Mouse (Mus musculus): ENCODE data around the gene Ascl4.
A peak's percentile ranks its signal among the peaks of the same experiment; 100 is the strongest.

Ascl4 gene

DNA sequence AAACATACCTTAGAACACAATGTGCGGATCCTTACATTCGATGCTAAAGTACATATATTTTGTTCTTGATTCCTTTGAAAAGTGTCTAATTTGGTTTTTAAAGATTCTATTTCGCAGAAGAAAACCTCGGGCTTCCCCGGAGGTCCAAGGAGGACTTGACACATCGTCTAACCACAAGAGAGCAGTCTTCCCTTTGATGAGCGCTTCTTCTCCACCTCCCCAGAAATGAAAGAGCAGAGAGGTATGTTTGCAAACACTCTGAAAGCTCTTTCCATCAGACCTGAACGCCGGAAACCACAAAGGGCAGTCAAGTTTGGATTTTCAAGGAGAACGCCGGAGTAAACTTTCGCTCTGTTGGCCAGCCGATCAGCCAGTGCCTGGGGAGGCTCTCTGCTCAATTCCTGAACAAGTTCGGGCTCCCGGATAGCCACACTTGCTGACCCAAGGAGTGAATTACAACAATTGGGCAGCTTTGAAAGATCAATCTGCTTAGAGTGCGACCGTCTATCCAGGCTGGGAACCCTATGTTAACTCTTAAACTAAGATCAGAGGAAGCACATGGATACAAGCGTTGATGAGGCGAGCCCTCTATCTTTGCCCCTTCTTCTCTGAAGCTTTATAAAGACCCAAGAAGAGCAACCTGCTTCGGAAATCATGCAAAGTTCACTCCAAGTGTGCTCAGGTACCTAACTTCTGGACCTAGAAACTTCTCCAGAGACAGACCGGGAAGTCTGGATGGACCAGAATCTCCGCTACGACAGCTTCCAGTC is at the start of gene Ascl4:
Gene Ascl4, plus strand, starts transcription at position 6 of the 770 bp plus-strand sequence.
- DNase-seq (ENCODE audit: low spot score) = no peak

- no peak for DNase-seq (ENCODE audit: low spot score)
These were observed 47.5 kb upstream of the Ascl4 start for GRCm38 (mm10) chr10:85879886-85880486.

DNA sequence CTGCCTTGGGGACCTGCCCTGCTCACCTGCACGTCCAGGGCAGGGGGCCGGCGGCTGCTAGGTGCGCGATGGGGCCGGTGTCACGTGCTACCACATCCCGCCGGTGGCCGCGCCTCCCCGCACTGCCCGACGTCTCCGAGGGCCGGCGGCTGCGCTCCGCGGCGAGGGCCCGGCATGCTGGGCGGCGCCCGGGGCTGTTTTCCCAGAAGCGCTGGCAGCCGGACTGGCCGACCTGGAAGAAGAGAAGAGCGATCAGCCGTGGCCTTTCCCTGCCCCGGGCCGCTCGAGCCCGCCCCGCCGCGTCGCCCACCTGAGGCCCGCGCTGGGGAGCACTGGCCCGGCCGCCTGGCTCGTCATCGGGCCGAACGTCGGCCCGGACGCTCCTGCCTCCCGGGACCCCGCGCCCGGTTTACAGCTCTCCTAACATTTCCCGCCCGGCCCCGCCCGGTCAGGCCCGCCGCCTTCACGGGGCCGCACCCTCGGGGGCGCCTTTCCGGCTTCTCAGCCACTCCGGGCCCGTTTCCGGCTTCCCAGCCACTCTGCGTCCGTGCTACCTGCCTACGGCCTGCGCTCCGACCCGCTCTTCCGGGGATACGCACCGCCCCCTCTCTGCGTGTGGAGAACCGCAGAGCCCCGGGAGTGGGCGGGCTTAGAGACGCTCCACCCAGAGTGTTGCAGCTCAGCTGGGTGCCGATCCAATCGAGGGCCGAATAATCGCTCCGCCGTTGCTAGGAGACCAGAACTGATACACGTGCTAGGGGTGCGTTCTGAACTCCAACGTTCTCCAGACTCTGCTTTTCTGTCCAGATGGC is 10.8 kb upstream of the Ascl4 start, which contains the start of gene Prdm4:
Gene Prdm4, minus strand, starts transcription at position 645 of the 812 bp plus-strand sequence.
- peak; percentile 97 for DNase-seq (ENCODE audit: low spot score)

DNA sequence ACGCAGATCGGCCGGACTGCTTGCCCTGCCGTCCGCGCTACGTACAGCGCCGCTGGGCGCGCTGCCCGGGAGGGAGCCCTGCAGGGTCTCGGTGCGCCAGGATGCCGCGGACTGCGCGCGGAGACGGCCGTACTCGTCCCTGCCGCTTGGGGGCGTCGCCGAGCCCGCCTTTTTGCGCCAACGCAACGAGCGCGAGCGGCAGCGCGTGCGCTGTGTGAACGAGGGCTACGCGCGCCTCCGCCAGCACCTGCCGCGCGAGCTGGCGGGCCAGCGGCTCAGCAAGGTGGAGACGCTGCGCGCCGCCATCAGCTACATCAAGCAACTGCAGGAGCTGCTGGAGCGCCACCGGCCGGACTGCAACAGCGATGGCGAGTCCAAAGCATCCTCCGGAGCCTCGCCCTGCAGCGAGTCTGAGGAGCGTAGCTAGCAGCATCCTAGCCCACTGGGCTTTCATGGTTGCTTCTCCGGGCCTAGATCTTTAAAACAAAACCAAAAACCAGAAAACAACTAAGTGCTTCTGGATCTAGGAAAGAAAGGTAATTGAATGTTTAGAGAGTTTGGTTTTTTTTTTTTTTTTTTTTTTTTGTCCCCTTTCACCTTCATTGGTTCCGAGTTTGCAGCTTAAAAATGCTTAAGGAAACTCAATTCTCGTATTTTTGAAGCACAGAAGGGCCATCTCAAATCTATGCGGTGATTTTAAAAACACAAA is 1.2 kb downstream of the Ascl4 start:
- DNase-seq (ENCODE audit: low spot score) = peak; percentile 52

DNA sequence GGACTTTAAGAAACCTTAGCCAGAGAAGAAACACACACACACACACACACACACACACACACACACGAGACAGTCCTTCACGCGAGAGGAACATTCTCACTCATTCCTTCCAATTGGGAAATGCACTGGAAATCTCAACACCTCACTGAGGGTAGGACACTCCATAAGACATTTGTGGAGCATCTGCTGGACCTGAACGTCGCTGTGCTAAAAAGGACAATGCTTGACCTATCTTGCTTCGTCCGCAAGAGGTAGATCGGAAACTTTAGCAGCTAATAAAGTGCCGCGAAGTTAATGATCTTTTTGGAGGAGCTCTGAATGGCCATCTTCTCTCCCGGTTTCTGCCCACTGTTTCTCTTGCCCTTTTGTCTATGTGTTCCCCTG is 1.7 kb downstream of the Ascl4 start:
- DNase-seq (ENCODE audit: low spot score) = no peak

DNA sequence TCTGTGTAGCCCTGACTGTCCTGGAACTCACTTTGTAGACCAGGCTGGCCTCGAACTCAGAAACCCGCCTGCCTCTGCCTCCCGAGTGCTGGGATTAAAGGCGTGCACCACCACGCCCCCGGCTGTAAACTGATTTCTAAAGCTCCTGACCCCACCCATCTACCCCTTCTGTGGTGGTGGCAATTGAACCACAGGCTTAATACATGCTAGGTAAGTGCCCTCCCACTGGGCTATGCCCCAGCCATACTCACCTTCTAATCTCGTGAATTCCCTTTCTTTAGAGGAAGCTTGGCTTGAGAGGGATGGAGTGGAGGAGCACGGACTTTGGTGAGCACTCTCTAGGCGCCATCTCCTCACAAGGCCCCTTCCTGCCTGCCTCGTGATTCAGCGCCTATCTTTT is 2.5 kb downstream of the Ascl4 start:
- no peak for DNase-seq (ENCODE audit: low spot score)

- DNase-seq (ENCODE audit: low spot score) = no peak
These were observed 8.9 kb downstream of the Ascl4 start for GRCm38 (mm10) chr10:85936280-85936965.

DNA sequence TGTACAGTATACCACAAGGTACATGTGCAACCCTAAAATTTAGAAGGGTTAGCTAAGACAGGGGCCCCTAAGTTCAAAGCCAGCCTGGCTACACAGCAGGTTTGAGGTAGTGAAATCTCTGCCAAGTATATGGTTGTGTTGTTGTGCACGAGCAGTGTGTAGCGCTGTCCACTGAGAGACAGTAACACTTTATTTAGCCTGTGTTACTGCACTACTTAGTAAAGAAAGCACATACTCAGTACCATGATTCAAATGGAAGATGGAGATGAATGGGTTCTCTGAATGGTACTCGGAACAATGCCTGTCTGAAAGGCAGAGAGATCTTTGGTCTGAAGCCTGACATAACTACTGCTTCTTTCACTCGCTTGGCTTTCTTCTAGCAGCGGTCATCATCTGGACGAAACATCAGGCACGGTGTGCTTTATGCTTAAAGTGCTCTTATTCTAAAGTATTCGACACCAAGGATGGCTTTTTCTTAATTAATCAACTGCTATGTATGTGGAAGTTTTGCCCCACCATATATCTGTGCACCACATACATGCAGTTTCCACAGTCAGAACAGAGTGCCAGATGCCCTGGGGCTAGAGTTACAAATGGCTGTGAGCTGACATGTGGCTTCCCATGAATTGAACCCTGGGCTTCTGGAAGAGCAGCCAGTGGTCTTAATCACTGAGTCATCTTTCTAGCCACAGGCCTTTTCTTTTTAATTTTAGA is 21.2 kb downstream of the Ascl4 start:
- DNase-seq (ENCODE audit: low spot score) = no peak

DNA sequence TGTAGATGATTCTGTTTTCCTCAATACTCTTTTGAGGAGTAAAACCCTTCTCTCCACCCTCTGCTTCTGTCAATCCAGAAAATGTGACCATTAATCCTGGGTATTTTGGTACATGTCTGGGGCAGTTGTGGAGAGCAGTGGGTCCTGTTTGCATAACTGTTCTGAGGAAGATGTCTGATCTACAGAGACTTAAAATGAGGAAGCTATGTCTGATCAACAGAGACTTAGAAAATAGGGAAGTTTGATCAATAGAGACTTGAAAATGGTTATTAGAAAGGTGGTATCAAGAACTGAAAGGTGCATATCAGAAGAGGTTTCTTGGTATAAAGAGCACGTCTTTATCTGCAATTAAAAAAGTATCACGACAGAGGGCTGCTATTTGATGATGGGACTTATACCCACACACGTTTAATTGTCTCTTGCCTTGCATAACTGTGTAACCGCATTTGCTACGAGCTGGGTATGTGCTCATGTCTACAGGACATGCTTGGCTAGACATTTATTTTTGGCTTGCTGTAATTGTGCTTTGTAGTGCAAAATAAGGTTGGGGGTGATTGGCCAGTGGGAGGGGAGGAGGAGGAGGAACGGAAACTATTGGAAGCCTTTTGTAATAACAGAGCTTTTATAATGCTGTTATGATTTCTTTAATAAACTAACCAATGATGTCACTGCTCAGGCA is 24.4 kb downstream of the Ascl4 start:
- no peak for DNase-seq (ENCODE audit: low spot score)

- no peak for DNase-seq (ENCODE audit: low spot score)
These were observed 25.9 kb downstream of the Ascl4 start for GRCm38 (mm10) chr10:85953401-85953800.

DNA sequence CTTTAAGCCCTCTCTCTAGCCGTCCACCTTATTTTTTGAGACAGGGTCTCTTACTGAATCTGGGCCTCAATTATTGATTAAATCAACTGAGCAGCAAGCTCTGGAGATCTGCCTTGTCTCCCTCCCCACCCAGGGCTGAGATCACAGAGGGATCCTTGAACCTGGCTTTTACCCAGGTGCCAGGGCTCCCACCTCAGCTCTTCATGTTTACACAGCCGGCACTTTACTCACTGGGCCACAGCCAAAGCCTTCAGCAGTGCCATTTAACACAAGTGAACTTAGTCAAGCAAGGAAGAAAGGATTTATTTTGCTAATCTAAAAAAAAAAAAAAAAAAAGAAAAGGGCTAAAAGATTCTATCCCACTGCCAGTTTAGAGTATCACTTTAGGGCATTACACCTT is 26.9 kb downstream of the Ascl4 start:
- no peak for DNase-seq (ENCODE audit: low spot score)

DNA sequence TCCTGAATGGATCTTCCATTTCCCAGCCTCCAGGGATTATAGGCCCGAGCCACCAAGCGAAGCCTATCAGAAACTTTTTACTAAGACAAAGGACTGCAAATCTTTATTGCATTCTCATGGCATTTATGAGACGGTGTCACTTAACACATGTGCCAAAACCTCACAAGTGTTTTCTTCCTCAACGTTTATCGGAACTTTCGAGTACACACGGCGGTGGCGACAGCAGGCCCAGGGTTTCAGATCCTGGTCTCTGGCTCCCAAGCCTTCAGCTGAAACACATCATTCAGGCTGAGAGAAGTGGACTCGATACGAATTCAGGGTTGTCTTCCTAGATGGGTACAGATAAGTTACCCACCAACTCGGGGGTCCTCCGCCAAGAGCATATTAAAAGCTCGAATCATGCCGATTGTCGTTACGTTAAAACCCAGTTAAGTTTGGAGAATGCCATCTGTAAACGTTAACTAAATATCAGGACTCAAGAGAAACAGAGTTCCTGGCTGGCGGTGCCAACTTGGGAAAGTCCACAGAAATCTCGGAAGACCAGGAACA is 29.5 kb downstream of the Ascl4 start:
- no peak for DNase-seq (ENCODE audit: low spot score)

- DNase-seq (ENCODE audit: low spot score) = peak; percentile 93
These were observed 30.0 kb downstream of the Ascl4 start, which contains the start of gene Rtcb for GRCm38 (mm10) chr10:85957464-85957950. Gene Rtcb, minus strand, starts transcription at chr10:85957823.

DNA sequence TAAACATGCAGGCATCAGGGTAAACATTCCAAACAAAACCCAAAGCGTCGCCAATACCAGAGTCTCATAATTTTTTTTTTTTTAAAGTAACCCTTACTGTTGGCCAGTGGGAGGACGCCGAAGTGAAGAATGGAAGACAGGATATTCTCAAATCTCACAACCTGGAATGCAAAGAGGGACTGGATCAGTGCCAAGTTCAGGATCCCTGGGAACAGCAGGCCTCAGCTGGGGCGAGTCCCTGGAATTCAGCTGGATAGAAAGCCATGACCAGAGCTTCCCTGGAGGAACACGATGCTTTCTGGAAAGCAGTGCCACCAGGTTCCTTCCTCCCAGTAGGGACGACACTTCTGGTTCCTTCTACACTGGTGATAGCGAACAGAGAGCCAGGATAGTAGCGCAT is 35.4 kb downstream of the Ascl4 start:
- DNase-seq (ENCODE audit: low spot score) = no peak

DNA sequence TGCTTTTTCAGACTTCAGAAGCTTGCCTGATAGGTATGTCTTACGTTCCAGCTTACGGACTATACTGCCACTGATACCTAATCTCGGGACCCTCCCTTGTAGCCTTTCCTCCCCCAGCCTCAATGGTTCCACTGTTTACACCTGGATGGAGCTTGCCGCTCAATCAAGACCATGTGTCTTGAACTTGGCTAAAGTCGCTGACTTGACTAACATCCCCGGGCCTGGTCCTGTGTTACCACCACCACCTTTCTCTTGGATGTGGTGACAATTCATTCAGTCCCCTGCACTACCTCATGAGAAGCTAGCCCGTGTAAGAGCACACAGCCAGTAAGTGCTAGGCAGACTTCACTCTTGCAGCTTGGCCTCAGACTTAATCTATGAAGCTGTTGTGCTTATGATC is 36.8 kb downstream of the Ascl4 start:
- DNase-seq (ENCODE audit: low spot score) = no peak

- no peak for DNase-seq (ENCODE audit: low spot score)
These were observed 39.0 kb downstream of the Ascl4 start for GRCm38 (mm10) chr10:85966476-85966875.

GRCm38 (mm10) chr10:85967411-85968156 is 40.1 kb downstream of the Ascl4 start:
- DNase-seq (ENCODE audit: low spot score) = no peak

- peak; percentile 23 for DNase-seq (ENCODE audit: low spot score)
These were observed 40.7 kb downstream of the Ascl4 start for GRCm38 (mm10) chr10:85968157-85968634.

GRCm38 (mm10) chr10:85968731-85969130 is 41.2 kb downstream of the Ascl4 start:
- no peak for DNase-seq (ENCODE audit: low spot score)
